Mouse (Mus musculus): ENCODE results near the gene Vwc2. TPM values are rescaled to one million over a fixed set of nuclear protein-coding genes. Genes with fewer than 3 reads are reported as not detected.

Vwc2 gene
- polyA plus RNA-seq (2016; fragmentation: Nextera tagmentation; extraction: Ambion mirVana), result 1.5 and 2.5 TPM in 2 replicates

DNA sequence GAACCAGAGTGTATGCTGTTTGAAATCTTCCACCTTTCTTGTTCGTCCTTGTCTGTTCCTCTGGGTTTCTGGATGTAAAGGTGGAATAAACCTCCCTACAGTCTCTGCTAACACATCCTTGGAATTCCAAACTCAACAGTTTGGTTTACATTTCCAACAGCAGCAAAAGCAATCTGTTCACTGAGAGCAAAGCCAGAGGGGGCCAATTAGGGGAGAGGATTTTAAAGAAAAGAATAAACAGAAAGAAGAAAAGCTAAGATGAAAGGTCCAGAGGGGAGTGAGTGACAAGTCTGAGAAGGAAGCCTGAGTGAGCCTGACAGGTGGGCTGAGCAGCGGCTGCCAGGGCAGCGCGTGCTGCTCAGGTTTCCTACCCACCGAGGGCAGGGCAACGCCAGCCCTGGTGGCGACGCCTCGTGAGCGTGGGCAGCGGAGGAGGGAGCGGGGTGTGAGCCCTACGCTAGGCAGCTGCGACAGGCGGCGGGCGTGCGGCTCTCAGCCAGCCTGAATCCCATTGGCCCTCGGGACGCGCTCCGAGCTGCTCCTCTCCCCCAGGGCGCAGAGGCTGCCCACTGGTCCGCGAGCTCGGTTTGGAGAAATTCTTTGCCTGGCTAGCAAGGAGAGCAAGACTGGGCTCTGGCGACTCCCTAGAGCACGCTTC is at the start of gene Vwc2:
Gene Vwc2 (plus strand): TSS at position 648 of the 658 bp plus-strand sequence.
- Histone ChIP-seq H3K4me1 (peaks cover 28% of the 10 kb centered on the region; the same call in 1 of the 2 replicates), H3K9ac (peak within 1 kb of the TSS; percentile 42), H3K36me3 (no peaks in the 10 kb centered on the region), H3K4me3 (peak within 1 kb of the TSS; percentile 53), H3K9me3 (no peaks in the 10 kb centered on the region), H3K27me3 (replicated peaks) (peaks cover 54% of the 10 kb centered on the region), H3K4me2 (replicated peaks) (peak within 1 kb of the TSS; percentile 87), H3K27ac (no peak within 1 kb of the TSS)
- ATAC-seq (ENCODE audit: low FRiP score, low read depth), result peak; percentile 61
- WGBS, result 1% methylated on average over 28 of the region's 28 CpGs

DNA sequence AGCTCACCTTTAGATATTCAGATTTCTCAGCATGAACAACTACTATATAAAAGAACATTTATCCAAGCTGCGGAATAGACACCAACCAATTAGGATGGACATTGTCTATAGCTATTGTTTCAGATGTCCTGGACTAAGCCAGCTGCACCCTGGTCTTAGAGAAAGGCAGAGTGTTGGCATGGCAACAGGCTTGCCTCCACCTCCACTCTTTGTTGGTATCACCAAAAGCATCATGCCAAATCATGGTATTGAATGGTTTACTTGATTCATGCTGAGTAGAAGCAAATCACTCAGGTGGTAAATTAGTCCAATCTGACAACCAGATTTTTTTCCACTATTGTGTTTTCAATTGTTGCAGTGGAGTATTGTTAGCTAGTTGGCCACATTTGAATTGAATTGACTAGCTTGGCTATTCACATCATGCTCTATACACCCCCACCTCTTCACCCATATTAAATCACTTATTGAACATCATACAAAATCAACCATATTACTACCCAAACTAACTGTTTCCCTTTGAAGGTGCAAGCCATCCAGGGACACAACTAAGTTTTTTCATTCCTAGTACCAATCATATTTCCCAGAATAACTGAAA is 25.8 kb upstream of the Vwc2 start:
- Histone ChIP-seq H3K27me3 (replicated peaks) (no peaks in the 10 kb centered on the region), H3K9ac (no peak overlapping the region), H3K36me3 (no peaks in the 10 kb centered on the region), H3K4me2 (replicated peaks) (no peak overlapping the region), H3K27ac (no peak overlapping the region), H3K4me1 (no peaks in the 10 kb centered on the region), H3K4me3 (no peak overlapping the region), H3K9me3 (no peaks in the 10 kb centered on the region)
- ATAC-seq (ENCODE audit: low FRiP score, low read depth), result peak; percentile 97
- 22% methylated on average over 1 of the region's 1 CpGs for whole genome bisulfite sequencing

DNA sequence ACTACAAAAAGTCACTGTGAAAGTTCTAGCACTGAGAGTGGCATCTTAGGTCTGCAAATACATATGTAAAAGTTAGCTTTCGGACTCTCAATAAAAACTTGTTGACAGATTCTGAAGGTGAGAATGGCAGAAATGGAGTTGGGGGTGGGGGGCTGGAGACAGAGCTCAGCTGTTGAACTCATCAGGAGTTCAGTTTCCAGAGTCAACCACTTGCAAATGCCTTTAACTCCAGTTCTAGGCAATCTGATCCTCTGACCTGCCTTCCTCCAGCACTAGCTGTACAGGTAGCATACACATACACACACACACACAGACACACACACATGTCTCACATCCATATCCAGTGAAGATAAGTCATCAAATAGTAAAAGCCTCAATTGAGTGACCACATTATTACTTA is 16.4 kb upstream of the Vwc2 start:
- Histone ChIP-seq H3K9ac (no peak overlapping the region), H3K4me1 (no peaks in the 10 kb centered on the region), H3K27me3 (replicated peaks) (no peaks in the 10 kb centered on the region), H3K36me3 (no peaks in the 10 kb centered on the region), H3K4me2 (replicated peaks) (no peak overlapping the region), H3K9me3 (no peaks in the 10 kb centered on the region), H3K27ac (no peak overlapping the region), H3K4me3 (no peak overlapping the region)
- no peak for ATAC-seq (ENCODE audit: low FRiP score, low read depth)
- 80% methylated on average over 1 of the region's 1 CpGs for WGBS

DNA sequence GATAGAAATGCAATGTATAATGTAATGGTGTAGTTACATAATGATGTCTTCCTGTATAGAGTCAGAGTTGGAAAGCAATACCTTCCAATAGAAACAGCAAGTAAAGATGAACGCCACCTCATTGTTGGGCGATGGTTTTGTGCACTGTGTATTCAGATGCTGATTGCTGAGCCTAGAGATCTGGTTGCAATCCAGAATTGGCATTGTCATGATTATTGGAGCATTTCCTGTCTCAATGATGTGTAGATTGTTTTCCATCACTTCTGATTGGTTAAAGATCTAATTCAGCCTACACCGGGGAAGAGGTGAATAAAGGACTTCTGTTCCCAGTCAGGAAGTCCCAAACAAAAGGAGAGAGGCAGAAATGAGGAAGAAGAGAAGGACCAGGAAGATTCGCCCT is 15.7 kb upstream of the Vwc2 start:
- Histone ChIP-seq H3K9ac (no peak overlapping the region), H3K9me3 (no peaks in the 10 kb centered on the region), H3K4me3 (no peak overlapping the region), H3K4me2 (replicated peaks) (no peak overlapping the region), H3K27ac (no peak overlapping the region), H3K27me3 (replicated peaks) (no peaks in the 10 kb centered on the region), H3K4me1 (no peaks in the 10 kb centered on the region), H3K36me3 (no peaks in the 10 kb centered on the region)
- WGBS, result 72% methylated on average over 4 of the region's 4 CpGs
- no peak for ATAC-seq (ENCODE audit: low FRiP score, low read depth)

DNA sequence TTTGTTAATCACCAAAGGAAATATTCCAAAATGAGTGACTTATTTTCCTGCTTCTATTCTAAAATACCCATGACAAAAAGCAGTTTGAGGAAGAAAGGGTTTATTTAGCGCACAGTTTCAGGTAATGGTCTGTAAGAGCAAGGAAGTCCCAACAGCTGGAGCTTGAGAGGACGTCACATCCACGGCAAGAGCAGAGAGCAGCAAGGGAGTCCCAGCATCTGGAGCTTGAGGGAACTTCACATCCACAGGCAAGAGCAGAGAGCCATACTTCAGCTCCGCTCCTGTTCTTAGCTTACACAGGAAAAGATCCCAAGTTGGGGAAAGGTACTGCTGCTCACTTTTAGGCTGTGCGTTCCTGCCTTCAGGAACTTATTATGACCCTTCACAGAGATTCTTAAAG is 15.0 kb upstream of the Vwc2 start:
- Histone ChIP-seq H3K4me1 (no peaks in the 10 kb centered on the region), H3K36me3 (no peaks in the 10 kb centered on the region), H3K9ac (no peak overlapping the region), H3K4me3 (no peak overlapping the region), H3K27ac (no peak overlapping the region), H3K27me3 (replicated peaks) (no peaks in the 10 kb centered on the region), H3K4me2 (replicated peaks) (no peak overlapping the region), H3K9me3 (no peaks in the 10 kb centered on the region)
- no peak for ATAC-seq (ENCODE audit: low FRiP score, low read depth)
- 93% methylated on average over 5 of the region's 5 CpGs for WGBS

DNA sequence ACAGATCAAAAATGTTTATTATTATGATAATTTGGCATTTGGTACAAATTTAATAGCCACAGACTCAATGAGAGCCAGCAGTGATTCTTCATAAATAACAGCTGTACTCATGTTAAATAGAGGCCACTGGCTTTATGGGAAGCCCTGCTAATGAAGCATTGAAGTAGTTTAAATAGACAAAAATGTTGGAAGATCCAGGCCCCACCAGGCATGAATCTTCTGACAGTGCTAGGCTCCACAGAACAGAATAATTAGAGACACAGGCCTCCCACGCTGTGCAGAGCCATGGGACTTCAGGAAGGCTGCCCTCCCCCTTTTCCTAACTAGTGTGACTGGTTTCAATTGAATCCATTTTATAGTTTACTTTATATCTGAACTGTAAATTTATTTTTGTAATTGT is 11.8 kb upstream of the Vwc2 start:
- H3K36me3 ChIP-seq, result no peaks in the 10 kb centered on the region
- H3K9ac ChIP-seq, result no peak overlapping the region
- ATAC-seq (ENCODE audit: low FRiP score, low read depth), result no peak
- no peaks in the 10 kb centered on the region for H3K4me1 ChIP-seq
- WGBS, result 46% methylated on average over 1 of the region's 1 CpGs
- H3K27me3 ChIP-seq (replicated peaks), result no peaks in the 10 kb centered on the region
- H3K27ac ChIP-seq, result no peak overlapping the region
- no peaks in the 10 kb centered on the region for H3K9me3 ChIP-seq
- no peak overlapping the region for H3K4me3 ChIP-seq
- H3K4me2 ChIP-seq (replicated peaks), result no peak overlapping the region

DNA sequence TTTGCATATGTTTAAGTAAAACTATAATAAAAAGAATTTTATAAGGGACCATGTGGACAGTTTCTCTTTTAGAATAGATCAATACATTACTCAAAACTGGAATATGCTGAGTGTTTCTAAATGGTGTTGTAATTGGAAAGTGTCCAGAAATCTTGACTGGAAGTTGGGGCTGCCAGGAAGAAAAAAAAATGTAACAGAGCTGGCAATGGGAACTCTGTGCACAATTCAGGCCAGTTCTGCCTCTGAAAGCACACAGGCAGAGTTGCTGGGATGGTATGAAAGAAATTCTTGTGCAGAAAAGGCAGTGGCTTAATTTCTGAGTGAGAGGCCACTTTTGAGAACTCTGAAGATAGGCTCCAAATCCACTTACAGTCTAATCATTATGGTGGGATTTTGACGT is 11.4 kb upstream of the Vwc2 start:
- Histone ChIP-seq H3K9me3 (no peaks in the 10 kb centered on the region), H3K9ac (no peak overlapping the region), H3K27ac (no peak overlapping the region), H3K4me1 (no peaks in the 10 kb centered on the region), H3K27me3 (replicated peaks) (no peaks in the 10 kb centered on the region), H3K4me2 (replicated peaks) (no peak overlapping the region), H3K4me3 (no peak overlapping the region), H3K36me3 (no peaks in the 10 kb centered on the region)
- ATAC-seq (ENCODE audit: low FRiP score, low read depth), result no peak
- WGBS, result 76% methylated on average over 1 of the region's 1 CpGs

DNA sequence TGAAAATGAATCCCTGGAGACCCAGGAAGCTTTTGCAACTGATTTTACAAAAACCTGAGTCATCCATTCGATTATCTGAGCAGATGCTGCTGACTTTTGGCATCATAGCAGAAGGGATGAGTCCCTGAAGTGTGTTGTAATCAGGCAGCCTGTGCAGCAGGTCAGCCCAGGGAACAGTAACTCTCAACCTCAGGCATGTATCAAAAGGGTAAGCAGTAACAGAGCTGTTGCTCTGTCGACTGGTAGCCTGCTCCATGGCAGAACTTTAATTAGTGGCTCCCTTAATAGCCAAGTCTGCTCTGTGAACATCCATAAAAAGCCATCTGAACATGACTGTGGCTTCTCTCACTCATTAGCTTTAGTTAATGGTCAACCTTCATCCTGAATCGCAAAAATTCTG is 5.1 kb upstream of the Vwc2 start:
- ATAC-seq (ENCODE audit: low FRiP score, low read depth), result no peak
- 69% methylated on average over 3 of the region's 3 CpGs for WGBS
- Histone ChIP-seq H3K27ac (no peak overlapping the region), H3K9ac (no peak overlapping the region), H3K4me1 (peaks cover 5% of the 10 kb centered on the region; the same call in 1 of the 2 replicates), H3K36me3 (no peaks in the 10 kb centered on the region), H3K4me3 (no peak overlapping the region), H3K9me3 (no peaks in the 10 kb centered on the region), H3K4me2 (replicated peaks) (no peak overlapping the region), H3K27me3 (replicated peaks) (peaks cover 15% of the 10 kb centered on the region)

DNA sequence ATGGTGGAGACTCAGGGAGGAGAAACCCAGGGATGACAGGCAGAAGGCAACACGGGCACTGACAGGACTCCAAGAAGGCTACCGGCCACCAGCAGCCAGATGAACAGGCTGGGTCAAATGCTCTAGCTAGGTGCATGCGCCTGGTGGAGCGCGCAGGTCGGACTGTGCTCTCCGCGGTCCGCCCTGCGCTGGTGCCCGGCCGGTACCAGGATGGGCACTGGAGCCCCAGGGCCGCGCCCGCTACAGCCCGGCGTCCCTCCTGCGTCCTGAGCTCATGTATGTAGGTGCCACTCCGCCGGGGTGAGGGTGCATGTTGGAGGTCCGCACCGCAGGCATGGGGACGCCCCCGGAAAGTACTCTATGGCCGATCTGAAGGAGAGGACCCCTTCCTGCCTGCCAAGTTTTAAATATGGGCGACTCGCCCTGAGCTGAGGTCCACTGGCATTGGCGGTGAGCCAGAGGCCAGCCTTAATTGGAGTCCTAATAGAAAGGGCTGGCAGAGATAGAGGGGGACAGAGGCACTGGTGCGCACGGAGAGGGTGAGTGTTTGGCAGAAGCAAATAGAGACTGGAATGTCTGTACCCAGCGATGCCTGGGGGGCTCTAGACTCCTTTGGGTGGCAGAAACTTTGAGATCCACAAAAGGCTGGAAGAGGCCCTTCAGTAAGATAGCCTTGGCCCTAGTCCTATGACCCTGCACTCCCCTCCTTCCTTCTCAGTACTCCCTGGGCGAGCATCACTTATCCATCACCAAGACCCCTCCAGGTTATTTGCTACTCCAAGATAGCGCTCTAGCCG is 409 bp downstream of the Vwc2 start:
- H3K9ac ChIP-seq, result peak overlapping the region; percentile 42
- peaks cover 28% of the 10 kb centered on the region; the same call in 1 of the 2 replicates for H3K4me1 ChIP-seq
- peak overlapping the region; percentile 87 for H3K4me2 ChIP-seq (replicated peaks)
- H3K4me3 ChIP-seq, result peak overlapping the region; percentile 53
- H3K9me3 ChIP-seq, result no peaks in the 10 kb centered on the region
- no peaks in the 10 kb centered on the region for H3K36me3 ChIP-seq
- peak; percentile 42 for ATAC-seq (ENCODE audit: low FRiP score, low read depth)
- 1% methylated on average over 34 of the region's 34 CpGs for WGBS
- no peak overlapping the region for H3K27ac ChIP-seq
- H3K27me3 ChIP-seq (replicated peaks), result peaks cover 54% of the 10 kb centered on the region

DNA sequence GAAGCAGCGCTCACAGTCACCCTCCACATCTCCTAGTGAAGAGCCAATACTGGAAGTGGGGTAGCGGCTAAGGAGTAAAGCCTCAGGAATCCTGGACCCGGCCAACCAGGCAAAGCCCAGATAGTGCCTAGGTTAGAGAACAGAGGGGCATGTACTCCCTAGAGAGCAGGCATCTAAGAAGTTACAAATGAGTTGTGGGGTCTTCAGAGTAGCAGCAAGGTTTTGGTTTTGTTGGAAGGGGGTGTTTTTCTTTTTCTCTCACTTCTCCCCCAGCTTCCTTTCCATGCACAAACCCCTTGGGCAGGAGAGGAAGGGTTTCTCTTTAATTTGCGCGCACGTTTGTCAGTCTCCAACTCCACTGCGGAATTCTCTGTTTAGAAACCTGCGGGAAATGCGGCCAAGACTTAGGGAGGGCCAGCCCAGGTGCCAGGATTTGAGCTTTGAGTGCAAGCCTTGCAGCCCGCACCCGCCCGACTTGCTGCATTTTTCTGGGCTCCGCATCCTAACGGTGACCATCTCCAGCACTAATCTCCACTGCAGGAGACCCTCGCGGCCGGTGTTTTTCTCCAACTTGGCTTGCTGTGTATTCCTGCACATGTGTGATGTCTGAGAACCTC is 1.1 kb downstream of the Vwc2 start:
- Histone ChIP-seq H3K27me3 (replicated peaks) (peaks cover 54% of the 10 kb centered on the region), H3K36me3 (no peaks in the 10 kb centered on the region), H3K4me1 (peaks cover 28% of the 10 kb centered on the region; the same call in 1 of the 2 replicates), H3K4me2 (replicated peaks) (peak overlapping the region; percentile 87), H3K4me3 (peak overlapping the region; percentile 53), H3K27ac (no peak overlapping the region), H3K9me3 (no peaks in the 10 kb centered on the region), H3K9ac (peak overlapping the region; percentile 56)
- WGBS, result under 1% methylated on average over 17 of the region's 17 CpGs
- ATAC-seq (ENCODE audit: low FRiP score, low read depth), result peak; percentile 7; the same call in 1 of the 2 replicates

DNA sequence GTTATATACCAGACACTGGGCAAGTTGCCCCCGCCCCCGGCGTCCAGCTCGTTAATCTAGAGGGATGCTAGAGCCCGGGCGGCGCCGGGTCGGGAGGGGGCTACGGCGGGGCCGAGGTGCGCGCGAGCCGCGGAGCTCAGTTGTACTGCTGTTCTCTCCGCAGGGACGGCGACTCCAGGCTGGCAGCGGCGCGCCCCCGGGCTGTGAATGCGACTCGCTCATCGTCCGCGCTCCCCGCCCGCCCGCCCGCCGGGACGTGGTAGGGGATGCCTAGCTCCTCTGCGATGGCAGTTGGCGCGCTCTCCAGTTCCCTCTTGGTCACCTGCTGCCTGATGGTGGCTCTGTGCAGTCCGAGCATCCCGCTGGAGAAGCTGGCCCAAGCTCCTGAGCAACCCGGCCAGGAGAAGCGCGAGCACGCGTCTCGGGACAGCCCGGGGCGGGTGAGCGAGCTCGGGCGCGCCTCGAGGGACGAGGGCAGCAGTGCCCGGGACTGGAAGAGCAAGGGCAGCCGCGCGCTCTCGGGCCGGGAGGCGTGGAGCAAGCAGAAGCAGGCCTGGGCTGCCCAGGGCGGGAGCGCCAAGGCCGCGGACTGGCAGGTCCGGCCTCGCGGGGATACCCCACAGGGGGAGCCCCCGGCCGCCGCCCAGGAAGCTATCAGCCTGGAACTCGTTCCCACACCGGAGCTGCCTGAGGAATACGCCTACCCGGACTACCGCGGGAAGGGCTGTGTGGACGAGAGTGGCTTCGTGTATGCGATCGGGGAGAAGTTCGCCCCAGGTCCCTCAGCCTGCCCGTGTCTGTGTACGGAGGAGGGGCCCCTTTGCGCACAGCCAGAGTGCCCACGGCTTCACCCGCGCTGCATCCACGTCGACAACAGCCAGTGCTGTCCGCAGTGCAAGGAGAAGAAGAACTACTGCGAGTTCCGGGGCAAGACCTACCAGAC is 1.9 kb downstream of the Vwc2 start:
- H3K9me3 ChIP-seq, result no peaks in the 10 kb centered on the region
- H3K4me2 ChIP-seq (replicated peaks), result peak overlapping the region; percentile 87
- no peak overlapping the region for H3K27ac ChIP-seq
- ATAC-seq (ENCODE audit: low FRiP score, low read depth), result peak; percentile 78
- peaks cover 28% of the 10 kb centered on the region; the same call in 1 of the 2 replicates for H3K4me1 ChIP-seq
- peaks cover 54% of the 10 kb centered on the region for H3K27me3 ChIP-seq (replicated peaks)
- H3K36me3 ChIP-seq, result no peaks in the 10 kb centered on the region
- H3K9ac ChIP-seq, result peak overlapping the region; percentile 56
- under 1% methylated on average over 93 of the region's 93 CpGs for WGBS
- H3K4me3 ChIP-seq, result peak overlapping the region; percentile 53

Measured in neural tube, embryonic 12.5 days (tissue).